ENCODE assay signal across 8 mouse cellular contexts in the genomic region with DNA sequence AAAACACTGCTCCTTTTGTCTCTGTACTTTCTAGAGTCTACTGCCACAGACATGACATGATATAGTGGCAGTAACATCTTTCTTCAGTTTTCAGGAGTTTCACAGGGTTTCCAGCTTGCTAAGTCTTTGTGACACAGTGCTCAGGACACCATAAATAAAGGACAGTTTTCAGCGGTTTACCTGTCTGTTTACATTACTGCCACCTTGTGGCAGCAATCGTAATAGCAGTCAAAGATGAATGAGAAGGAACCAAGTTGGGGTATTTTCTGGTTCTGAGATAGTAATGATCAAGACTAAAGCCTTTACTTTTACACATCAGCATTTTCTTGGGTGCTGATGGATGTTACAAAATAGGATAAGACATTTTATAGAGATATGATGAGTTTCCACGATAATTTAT.
A peak's percentile ranks its signal among the peaks of the same experiment; 100 is the strongest.
DNase-seq lines count a peak whose midpoint lies in the region; ATAC-seq lines count a peak whose summit lies in the region.
"Had no signal": no experiment of that assay in that cellular context is flagged by ENCODE, and none has a peak within 500 bp of the region (broad histone marks: within the 10 kb centered on the region; RNA-seq: fewer than 3 reads in every experiment).

No protein-coding gene starts in this region.

- no peaks in the 10 kb centered on the region for H3K36me3 ChIP-seq in embryonic facial prominence, embryonic 11.5 days (replicated peaks; ENCODE audit: control insufficient read depth, insufficient read depth, low read depth, low read length)

- no peaks in the 10 kb centered on the region for H3K9me3 ChIP-seq in embryonic facial prominence, embryonic 11.5 days (replicated peaks; ENCODE audit: control insufficient read depth, low read length)

- H3K27me3 ChIP-seq in embryonic facial prominence, embryonic 11.5 days (ENCODE audit: control insufficient read depth, insufficient read depth, low read length) = no peaks in the 10 kb centered on the region

- no peak overlapping the region for H3K9ac ChIP-seq in embryonic facial prominence, embryonic 11.5 days (replicated peaks; ENCODE audit: low read length)

- no peak overlapping the region for H3K27ac ChIP-seq in embryonic facial prominence, embryonic 11.5 days (replicated peaks; ENCODE audit: low read depth, low read length)

- peak; percentile 27 for DNase-seq in layer of hippocampus, adult 11-12 months (ENCODE audit: low spot score)
- no peak for DNase-seq in layer of hippocampus, adult 9-11 months
- DNase-seq in ES-CJ7 (ENCODE audit: low read depth, low spot score) = peak; percentile 30
- peak; percentile 39 for DNase-seq in adrenal gland, postnatal 14 days
- peak; percentile 62 for DNase-seq in embryonic facial prominence, embryonic 11.5 days (ENCODE audit: low spot score)
- peak; percentile 34 to 39 for DNase-seq in left cerebral cortex, adult 18-20 months (ENCODE audit: low spot score in 2 of 2)
- peak; percentile 63 for DNase-seq in retina, embryonic 14.5 days (ENCODE audit: low spot score)

- H3K4me1 ChIP-seq in embryonic facial prominence, embryonic 11.5 days (ENCODE audit: control insufficient read depth, insufficient read depth, low read length) = no peaks in the 10 kb centered on the region

- no peak overlapping the region for H3K4me2 ChIP-seq in embryonic facial prominence, embryonic 11.5 days (ENCODE audit: low read depth, low read length)

- H3K4me3 ChIP-seq in embryonic facial prominence, embryonic 11.5 days (ENCODE audit: low read depth, low read length) = no peak overlapping the region
- H3K4me3 ChIP-seq: erythroblast, embryonic 14.5 days had no signal

- no peak for ATAC-seq in embryonic facial prominence, embryonic 11.5 days (replicated peaks; ENCODE audit: insufficient number of reproducible peaks, low FRiP score, low TSS enrichment, low read depth)

- WGBS in embryonic facial prominence, embryonic 11.5 days = 3% methylated on average over 3 of the region's 3 CpGs
